Mouse (Mus musculus) intestine, embryonic 14.5 days (tissue): ENCODE measurements at regions not wholly inside any gene's neighbourhood (a gene's known extent, or its start where the extent isn't known, plus 50 kb on each side); places are given as distances from the start of the nearest gene placed in this dataset.

Experiments
- ATAC-seq: fragments of 200-750 bp; cut with Nextera tagmentation; replicated peaks from 2 replicates; pipeline ENCODE4 v1.8.0; 2017; ENCODE audit warnings: low read depth, moderate number of reproducible peaks, moderate TSS enrichment, moderate library complexity; ENCODE audit not compliant: low FRiP score, low TSS enrichment
- DNase-seq: peaks from one replicate; pipeline ENCODE4 v3.0.0-alpha.2; 2018; ENCODE audit warnings: low spot score
- H3K27ac ChIP-seq: fragments of 300-500 bp; sonication (generic); 2 replicates; pipeline ENCODE4 v1.5.1; 2014; ENCODE audit warnings: low read depth, mild to moderate bottlenecking, control low read depth
- H3K27me3 ChIP-seq: fragments of 300-500 bp; sonication (generic); replicated peaks from 2 replicates; pipeline ENCODE4 v1.6.1; 2014; ENCODE audit warnings: low read length, control low read depth; ENCODE audit not compliant: control insufficient read depth, insufficient read depth
- H3K36me3 ChIP-seq: fragments of 300-500 bp; sonication (generic); 2 replicates; pipeline ENCODE4 v1.6.1; 2014; ENCODE audit warnings: low read length, control low read depth; ENCODE audit not compliant: control insufficient read depth, insufficient read depth
- H3K4me1 ChIP-seq: fragments of 300-500 bp; sonication (generic); replicated peaks from 2 replicates; pipeline ENCODE4 v1.6.1; 2014; ENCODE audit warnings: low read length, control low read depth, mixed read lengths; ENCODE audit not compliant: control insufficient read depth, insufficient read depth
- H3K4me2 ChIP-seq: fragments of 300-500 bp; sonication (generic); 2 replicates; pipeline ENCODE4 v1.6.1; 2014; ENCODE audit warnings: low read length
- H3K4me3 ChIP-seq: fragments of 300-500 bp; sonication (generic); 2 replicates; pipeline ENCODE4 v1.5.1; 2014; ENCODE audit warnings: low read depth, low read length, control low read depth, mixed read lengths
- H3K9ac ChIP-seq: fragments of 300-500 bp; sonication (generic); 2 replicates; pipeline ENCODE4 v1.6.1; 2014; ENCODE audit warnings: mild to moderate bottlenecking, low read length
- H3K9me3 ChIP-seq: fragments of 300-500 bp; sonication (generic); 2 replicates; pipeline ENCODE4 v1.6.1; 2016; ENCODE audit warnings: low read length, control low read depth; ENCODE audit not compliant: control insufficient read depth
- WGBS: fragments of 180-500 bp; shearing (Covaris S2); extraction: QIAGEN DNeasy Blood & Tissue Kit; methylation state at CpG from one replicate; pipeline ENCODE4 v1.1.7; 2014; 5-methylcytosine and 5-hydroxymethylcytosine counted together

DNA sequence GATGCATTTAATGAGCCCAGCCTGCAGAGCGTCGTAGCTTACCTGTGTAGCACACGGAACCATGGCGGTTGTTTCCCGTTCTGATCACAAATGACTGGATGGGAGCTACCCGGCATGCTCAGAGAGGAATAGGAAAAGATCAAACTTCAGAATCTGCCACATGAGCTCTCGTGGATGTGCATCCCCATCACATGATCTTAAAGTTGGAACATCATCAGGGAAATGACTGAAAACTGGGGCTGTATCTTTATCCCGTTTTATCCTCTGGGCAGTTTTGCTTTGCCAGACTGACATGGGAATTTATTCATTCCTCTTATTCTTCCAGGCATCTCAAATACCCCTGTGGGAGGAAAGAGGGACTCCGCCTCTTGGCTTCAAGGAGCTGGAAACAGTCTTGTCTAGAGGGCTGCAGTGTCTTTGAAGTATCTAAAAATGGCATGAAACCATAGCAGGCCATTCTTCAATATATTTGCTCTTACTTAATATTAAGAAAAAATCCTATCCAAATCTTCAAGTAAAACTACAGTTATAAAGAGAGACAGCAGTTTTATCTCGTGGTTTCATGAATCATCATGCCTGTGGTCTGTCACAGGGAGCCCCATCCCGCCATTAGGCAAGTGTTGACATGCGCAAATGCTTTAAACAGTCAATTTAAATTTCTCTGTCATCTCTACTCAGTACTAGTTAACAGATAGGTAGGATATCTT, 339.4 kb downstream of the Foxo1 start:
- WGBS: 85% methylated on average over 12 of the region's 12 CpGs
- Histone ChIP-seq H3K27ac (no peak overlapping the region), H3K27me3 (no peaks in the 10 kb centered on the region), H3K4me1 (no peaks in the 10 kb centered on the region), H3K9ac (no peak overlapping the region), H3K9me3 (no peaks in the 10 kb centered on the region), H3K4me2 (no peak overlapping the region), H3K4me3 (no peak overlapping the region), H3K36me3 (no peaks in the 10 kb centered on the region)
- ATAC-seq (no peak), DNase-seq (no peak)

DNA sequence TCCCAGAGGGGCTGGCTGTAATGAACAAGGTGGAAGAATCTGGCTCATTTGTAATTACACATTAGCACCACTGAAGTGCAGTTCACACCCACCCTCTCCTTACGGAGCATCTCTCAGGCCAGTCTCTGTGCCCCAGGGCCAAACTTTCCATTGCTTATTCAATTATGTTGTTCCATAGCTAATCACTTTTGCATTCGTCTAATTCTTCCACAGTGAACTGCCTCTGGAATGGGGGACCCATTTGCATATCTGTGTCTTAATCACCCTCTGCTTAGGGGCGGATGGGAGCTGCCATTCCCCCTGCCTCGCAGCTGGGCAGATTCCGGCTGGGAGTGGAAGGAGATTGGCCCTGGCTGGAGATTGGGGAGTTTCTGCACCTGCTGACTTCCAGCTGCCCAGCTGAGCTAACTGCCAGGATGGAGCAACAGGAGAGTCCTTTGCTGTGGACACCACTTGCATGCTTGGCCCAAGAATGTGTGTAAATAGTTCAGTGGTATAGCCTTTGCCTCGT, 337.2 kb downstream of the Foxo1 start:
- Histone ChIP-seq H3K27me3 (no peaks in the 10 kb centered on the region), H3K36me3 (no peaks in the 10 kb centered on the region), H3K9me3 (no peaks in the 10 kb centered on the region), H3K4me3 (no peak overlapping the region), H3K4me1 (no peaks in the 10 kb centered on the region), H3K27ac (no peak overlapping the region), H3K4me2 (no peak overlapping the region), H3K9ac (no peak overlapping the region)
- DNase-seq: peak; percentile 37
- ATAC-seq: no peak
- WGBS: 66% methylated on average over 6 of the region's 6 CpGs

- DNase-seq: peak; percentile 45
- Histone ChIP-seq H3K4me3 (no peak overlapping the region), H3K4me1 (no peaks in the 10 kb centered on the region), H3K27me3 (no peaks in the 10 kb centered on the region), H3K9ac (no peak overlapping the region), H3K36me3 (no peaks in the 10 kb centered on the region), H3K4me2 (no peak overlapping the region), H3K27ac (no peak overlapping the region), H3K9me3 (no peaks in the 10 kb centered on the region)
- 51% methylated on average over 8 of the region's 8 CpGs for WGBS
- ATAC-seq: no peak
Measured at GRCm38 (mm10) chr3:52603244-52603704, 335.1 kb downstream of the Foxo1 start.

- Histone ChIP-seq H3K36me3 (no peaks in the 10 kb centered on the region), H3K4me3 (no peak overlapping the region), H3K27me3 (no peaks in the 10 kb centered on the region), H3K4me2 (no peak overlapping the region), H3K27ac (no peak overlapping the region), H3K9me3 (no peaks in the 10 kb centered on the region), H3K9ac (no peak overlapping the region), H3K4me1 (no peaks in the 10 kb centered on the region)
- 91% methylated on average over 21 of the region's 21 CpGs for WGBS
- DNase-seq: peak; percentile 37
- ATAC-seq: no peak
Measured at GRCm38 (mm10) chr3:52601011-52601745, 333.0 kb downstream of the Foxo1 start.

DNA sequence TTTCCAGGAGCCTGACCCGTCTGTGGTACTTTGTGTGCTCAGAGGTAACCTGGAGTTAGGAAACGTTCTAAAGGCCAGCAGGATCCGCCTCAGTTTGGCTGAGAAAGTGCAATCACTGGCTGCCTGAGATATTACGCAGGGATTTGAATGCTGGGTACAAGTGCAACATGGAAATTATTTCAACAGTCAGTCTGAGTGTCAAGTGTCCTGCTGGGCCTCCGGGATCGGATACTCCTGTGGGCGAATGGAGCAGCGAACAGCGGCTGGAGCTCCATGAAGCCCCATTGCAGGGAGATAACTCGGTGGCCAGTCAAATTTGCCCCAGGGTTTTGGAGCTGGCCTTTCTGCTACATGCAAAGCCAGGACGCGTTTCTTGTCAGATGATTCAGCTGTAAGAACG, 332.4 kb downstream of the Foxo1 start:
- no peaks in the 10 kb centered on the region for H3K36me3 ChIP-seq
- H3K9me3 ChIP-seq: no peaks in the 10 kb centered on the region
- ATAC-seq: no peak
- no peak overlapping the region for H3K4me2 ChIP-seq
- no peak for DNase-seq
- H3K4me1 ChIP-seq: no peaks in the 10 kb centered on the region
- no peak overlapping the region for H3K9ac ChIP-seq
- no peaks in the 10 kb centered on the region for H3K27me3 ChIP-seq
- H3K27ac ChIP-seq: no peak overlapping the region
- H3K4me3 ChIP-seq: no peak overlapping the region
- WGBS: 89% methylated on average over 13 of the region's 13 CpGs

- H3K9ac ChIP-seq: no peak overlapping the region
- H3K27me3 ChIP-seq: no peaks in the 10 kb centered on the region
- no peaks in the 10 kb centered on the region for H3K9me3 ChIP-seq
- no peaks in the 10 kb centered on the region for H3K36me3 ChIP-seq
- WGBS: 95% methylated on average over 4 of the region's 4 CpGs
- no peak overlapping the region for H3K4me2 ChIP-seq
- H3K4me3 ChIP-seq: no peak overlapping the region
- ATAC-seq (no peak), DNase-seq (peak; percentile 25)
- no peak overlapping the region for H3K27ac ChIP-seq
- no peaks in the 10 kb centered on the region for H3K4me1 ChIP-seq
Measured at GRCm38 (mm10) chr3:52600146-52600545, 332.0 kb downstream of the Foxo1 start.

- Histone ChIP-seq H3K9me3 (no peaks in the 10 kb centered on the region), H3K27ac (no peak overlapping the region), H3K27me3 (no peaks in the 10 kb centered on the region), H3K4me3 (no peak overlapping the region), H3K36me3 (no peaks in the 10 kb centered on the region), H3K9ac (no peak overlapping the region), H3K4me2 (no peak overlapping the region), H3K4me1 (no peaks in the 10 kb centered on the region)
- DNase-seq (no peak), ATAC-seq (no peak)
- 86% methylated on average over 4 of the region's 4 CpGs for WGBS
Measured at GRCm38 (mm10) chr3:52586418-52586817, 318.3 kb downstream of the Foxo1 start.

DNA sequence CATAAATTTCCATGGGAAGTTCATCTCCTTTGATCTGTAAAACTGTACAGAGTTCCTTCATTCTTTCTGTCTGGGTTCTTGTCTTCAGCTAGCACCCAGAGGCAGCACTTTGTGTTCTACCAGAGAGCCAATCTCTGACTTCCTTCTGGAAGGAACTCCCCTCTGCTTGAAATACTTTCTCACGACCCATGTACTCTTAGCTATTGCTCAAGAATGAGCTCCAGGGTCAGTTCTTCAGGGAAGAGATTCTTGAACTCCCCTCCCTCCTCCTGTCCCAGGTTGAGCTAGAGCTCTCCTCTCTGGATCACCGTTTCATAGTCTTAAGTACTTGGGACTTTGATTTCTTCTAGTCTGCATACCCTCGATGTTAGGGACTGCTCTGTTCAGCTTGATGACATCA, 311.8 kb downstream of the Foxo1 start:
- no peak overlapping the region for H3K4me3 ChIP-seq
- no peak overlapping the region for H3K9ac ChIP-seq
- no peak for ATAC-seq
- H3K9me3 ChIP-seq: no peaks in the 10 kb centered on the region
- no peaks in the 10 kb centered on the region for H3K36me3 ChIP-seq
- H3K4me1 ChIP-seq: no peaks in the 10 kb centered on the region
- H3K27me3 ChIP-seq: no peaks in the 10 kb centered on the region
- no peak overlapping the region for H3K27ac ChIP-seq
- peak; percentile 6 for DNase-seq
- no peak overlapping the region for H3K4me2 ChIP-seq
- 75% methylated on average over 3 of the region's 3 CpGs for WGBS
